Mouse (Mus musculus): Measurements from ENCODE around the gene Zdhhc20.
"Not testable (repeated sequence)": the region's sequence is repeated elsewhere in the genome, so short reads cannot be mapped to it uniquely, and the experiment has no call there.

DNA sequence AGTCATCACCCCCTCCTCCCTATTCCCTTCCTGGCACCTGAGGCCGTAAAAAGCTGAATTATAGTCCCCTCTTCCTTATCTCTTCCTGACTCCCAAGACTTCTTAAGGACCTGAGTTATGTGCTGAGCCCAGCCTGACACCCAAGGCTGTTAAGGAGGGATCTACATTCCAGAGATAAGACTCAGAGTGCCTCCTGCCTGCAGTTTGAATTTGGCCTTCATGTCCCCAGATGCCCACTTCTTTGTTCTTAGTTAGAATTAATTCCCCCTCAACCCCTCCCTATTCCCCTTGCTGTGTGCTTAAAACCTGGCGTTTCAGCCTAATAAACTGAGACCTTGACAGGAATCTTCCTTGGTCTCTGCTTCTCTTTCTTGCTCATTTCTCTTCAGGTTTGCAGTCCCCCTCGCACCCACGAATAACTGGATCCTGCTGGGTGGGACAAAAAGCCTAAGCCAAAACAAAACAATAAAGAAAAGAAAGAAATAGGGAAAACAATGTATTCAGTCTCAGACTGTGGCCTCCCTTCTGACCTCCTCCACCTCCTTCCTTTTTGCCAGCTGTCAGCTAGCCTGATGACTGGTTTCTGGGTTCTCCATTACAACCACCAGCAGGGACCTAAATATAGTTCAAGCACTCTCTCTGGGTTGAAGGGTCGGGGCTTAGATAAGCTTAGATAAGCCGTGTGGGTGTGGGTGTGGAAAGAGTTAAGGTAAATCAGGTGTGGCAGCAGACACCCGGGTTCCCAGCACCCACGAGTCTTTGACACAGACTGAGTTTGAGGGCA, 6.2 kb upstream of the Zdhhc20 start:
- not testable (repeated sequence) for TF ChIP-seq CTCF (conservative IDR thresholded peaks at IDR 0.05; ENCODE audit: insufficient read depth, insufficient read length, low read depth, low read length); POLR2A (IDR thresholded peaks at IDR 0.05; ENCODE audit: low read depth, low read length)

Data from kidney, adult 2 months (tissue).